Mouse (Mus musculus): ENCODE measurements at regions not wholly inside any gene's neighbourhood (a gene's known extent, or its start where the extent isn't known, plus 50 kb on each side); places are given as distances from the start of the nearest gene placed in this dataset.

DNA sequence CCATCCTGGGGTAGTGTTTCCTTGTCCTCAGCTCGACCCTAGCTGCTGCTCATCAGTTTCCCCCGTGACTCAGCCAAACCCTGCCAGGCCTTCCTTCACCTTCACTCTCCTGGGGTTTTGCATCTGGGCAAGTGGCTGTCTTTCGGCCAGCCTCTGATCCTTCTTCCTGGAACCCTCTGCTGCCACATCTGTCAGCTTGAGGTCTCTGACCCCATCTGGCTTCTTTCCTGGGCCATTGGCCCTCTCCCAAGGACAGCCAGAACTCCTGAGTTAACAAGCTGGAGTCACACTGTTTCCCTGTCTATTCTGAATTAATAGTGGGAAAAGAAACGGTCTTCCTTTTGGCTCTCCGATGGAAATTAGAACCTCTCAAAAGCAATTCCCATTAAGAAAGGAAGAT, 767.5 kb downstream of the Gm826 start:
- no peak overlapping the region for H3K4me3 ChIP-seq (ENCODE audit: insufficient read depth, low read depth, low read length)
- H3K27ac ChIP-seq (replicated peaks; ENCODE audit: low read depth, low read length) = no peak overlapping the region
- H3K4me1 ChIP-seq (ENCODE audit: control insufficient read depth, insufficient read depth, insufficient read length, low read length) = peaks cover 3% of the 10 kb centered on the region; the same call in 1 of the 2 replicates

DNA sequence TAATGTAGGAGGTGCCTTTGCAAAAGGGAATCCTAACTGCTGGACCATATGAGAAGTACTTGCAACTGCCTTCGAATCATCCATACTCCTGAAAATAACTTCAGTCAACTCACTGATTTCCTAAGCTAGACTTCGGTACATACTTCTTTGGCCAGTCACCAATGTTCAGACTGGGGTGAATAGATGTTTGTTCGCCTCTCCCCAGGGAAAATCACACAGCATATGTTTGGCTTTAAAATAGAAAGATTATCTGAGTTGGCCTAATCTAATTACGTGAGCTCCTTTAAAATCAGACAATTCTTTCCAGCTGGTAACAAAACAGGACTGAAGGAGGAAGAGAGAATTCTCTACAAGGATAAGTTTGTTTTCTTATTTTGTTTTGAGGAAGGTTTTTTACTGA, 765.6 kb downstream of the Gm826 start:
- Histone ChIP-seq H3K4me1 (ENCODE audit: control insufficient read depth, insufficient read depth, insufficient read length, low read length) (peaks cover 3% of the 10 kb centered on the region; the same call in 1 of the 2 replicates), H3K4me3 (ENCODE audit: insufficient read depth, low read depth, low read length) (no peak overlapping the region), H3K27ac (replicated peaks; ENCODE audit: low read depth, low read length) (no peak overlapping the region)

DNA sequence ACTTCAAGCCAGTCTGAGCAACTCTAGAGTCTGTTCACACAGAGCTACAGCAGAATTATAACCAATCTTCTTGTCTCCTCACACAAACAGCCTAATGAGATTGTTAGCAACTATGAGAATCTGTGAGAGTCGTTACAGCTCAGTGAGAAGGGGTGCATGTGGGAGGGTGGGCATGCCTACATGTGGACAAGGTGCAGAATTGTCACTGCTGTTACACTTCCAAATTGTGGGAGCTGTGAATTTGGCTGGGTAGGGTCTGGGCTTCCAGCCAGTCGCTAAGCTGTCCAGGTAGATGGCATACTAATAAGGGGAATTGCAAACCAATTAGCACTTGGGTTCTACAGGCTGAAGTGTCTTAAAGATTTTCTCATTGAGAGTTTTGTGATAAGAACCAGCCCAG, 762.1 kb downstream of the Gm826 start:
- Histone ChIP-seq H3K27ac (replicated peaks; ENCODE audit: low read depth, low read length) (no peak overlapping the region), H3K4me1 (ENCODE audit: control insufficient read depth, insufficient read depth, insufficient read length, low read length) (no peaks in the 10 kb centered on the region), H3K4me3 (ENCODE audit: insufficient read depth, low read depth, low read length) (no peak overlapping the region)

DNA sequence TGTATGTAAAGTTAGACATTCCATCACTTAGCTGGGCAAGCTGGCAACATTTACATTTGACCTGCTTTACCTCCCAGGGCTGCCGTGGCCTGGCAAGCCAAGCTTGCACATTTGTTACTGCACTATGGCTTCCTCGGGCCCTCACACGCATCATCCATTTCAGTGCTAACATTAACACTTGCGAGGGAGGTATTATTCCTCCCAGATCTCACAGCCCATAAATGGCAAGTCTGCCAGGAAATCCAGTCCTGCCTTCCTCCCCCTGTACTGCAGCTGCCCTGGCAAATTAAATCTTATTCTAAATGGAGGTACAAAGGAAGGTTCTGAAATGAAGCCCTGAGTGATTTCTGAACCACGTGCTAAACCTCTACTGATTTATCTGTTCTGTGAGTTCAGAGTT, 758.7 kb downstream of the Gm826 start:
- Histone ChIP-seq H3K4me1 (ENCODE audit: control insufficient read depth, insufficient read depth, insufficient read length, low read length) (no peaks in the 10 kb centered on the region), H3K27ac (replicated peaks; ENCODE audit: low read depth, low read length) (no peak overlapping the region), H3K4me3 (ENCODE audit: insufficient read depth, low read depth, low read length) (no peak overlapping the region)

DNA sequence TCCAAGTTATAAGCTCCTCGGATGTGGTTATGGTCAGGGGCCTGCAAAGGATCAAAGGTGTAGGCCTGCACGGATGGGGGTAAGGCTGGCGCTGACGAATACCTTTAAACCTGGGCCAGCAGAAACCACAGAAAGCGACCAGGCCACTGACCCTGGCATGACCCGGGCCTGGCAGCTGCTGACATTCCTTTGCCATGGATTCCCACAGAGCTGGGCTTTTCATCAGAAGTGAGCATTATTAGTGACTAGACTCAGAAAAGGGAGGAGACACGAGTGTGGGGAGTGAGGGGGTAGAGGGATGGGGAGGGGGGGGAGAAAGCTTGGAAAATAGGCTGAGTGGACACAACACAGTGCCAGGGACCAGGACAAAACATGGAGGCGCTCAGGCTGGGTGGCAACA, 750.9 kb downstream of the Gm826 start:
- Histone ChIP-seq H3K4me3 (ENCODE audit: insufficient read depth, low read depth, low read length) (no peak overlapping the region), H3K27ac (replicated peaks; ENCODE audit: low read depth, low read length) (no peak overlapping the region), H3K4me1 (ENCODE audit: control insufficient read depth, insufficient read depth, insufficient read length, low read length) (no peaks in the 10 kb centered on the region)

DNA sequence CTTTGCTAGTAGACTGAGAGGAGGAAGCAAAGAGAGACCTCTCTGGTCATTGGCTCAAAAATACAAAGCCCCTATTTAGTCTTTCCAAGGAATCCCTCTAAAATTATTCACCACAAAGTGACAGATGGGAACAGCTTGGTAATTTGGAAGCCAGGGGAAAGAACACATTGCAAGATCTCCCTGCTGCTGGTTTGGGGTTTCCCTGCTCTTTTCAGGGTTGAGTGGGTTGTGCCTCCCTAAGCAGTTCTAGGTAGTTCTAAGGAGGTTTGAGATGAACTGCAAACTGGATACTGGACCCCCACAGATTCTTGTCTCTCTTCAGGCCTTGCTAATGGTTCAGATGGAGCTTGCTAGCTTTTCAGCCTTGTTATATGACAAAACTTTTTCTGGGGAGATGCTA, 749.3 kb downstream of the Gm826 start:
- no peak overlapping the region for H3K4me3 ChIP-seq (ENCODE audit: insufficient read depth, low read depth, low read length)
- no peaks in the 10 kb centered on the region for H3K4me1 ChIP-seq (ENCODE audit: control insufficient read depth, insufficient read depth, insufficient read length, low read length)
- no peak overlapping the region for H3K27ac ChIP-seq (replicated peaks; ENCODE audit: low read depth, low read length)

DNA sequence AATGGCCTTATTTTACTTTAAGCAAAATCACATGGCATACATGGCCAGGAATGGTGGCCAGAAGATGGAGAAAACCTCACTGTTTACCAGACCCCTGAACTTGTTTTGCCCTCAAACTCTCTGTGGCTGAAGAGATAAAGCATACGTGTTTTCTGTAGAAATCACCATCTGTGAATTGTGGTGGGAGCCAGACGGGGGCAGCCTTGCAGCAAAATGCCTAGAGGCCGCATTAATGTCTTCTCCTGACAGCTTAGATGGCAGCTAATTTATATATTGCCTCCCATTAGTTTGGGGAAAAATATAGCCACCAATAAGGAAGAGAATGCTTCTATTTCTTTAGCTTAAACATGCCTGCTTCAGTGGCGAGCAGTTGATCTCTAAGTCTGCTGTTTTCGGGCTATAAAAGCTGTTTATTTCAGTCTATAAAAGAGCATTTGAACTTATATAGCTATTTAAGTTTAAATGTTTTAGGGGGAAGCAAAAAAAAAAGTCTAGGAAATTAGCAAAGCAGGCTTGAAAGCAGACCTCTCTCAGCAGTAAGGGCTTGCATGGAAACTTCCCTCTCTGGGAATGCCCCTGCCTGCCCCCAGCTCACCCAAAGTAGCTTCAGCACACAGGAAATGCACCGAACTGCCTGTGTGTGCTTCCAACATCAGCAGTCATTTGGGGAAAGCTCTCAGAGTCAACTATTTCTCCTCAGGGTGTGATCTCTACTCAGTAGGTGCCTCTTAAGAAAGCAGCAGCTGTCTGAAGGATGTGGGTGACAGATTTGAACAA, 747.1 kb downstream of the Gm826 start:
- Histone ChIP-seq H3K4me1 (ENCODE audit: control insufficient read depth, insufficient read depth, insufficient read length, low read length) (no peaks in the 10 kb centered on the region), H3K4me3 (ENCODE audit: insufficient read depth, low read depth, low read length) (no peak overlapping the region), H3K27ac (replicated peaks; ENCODE audit: low read depth, low read length) (no peak overlapping the region)

DNA sequence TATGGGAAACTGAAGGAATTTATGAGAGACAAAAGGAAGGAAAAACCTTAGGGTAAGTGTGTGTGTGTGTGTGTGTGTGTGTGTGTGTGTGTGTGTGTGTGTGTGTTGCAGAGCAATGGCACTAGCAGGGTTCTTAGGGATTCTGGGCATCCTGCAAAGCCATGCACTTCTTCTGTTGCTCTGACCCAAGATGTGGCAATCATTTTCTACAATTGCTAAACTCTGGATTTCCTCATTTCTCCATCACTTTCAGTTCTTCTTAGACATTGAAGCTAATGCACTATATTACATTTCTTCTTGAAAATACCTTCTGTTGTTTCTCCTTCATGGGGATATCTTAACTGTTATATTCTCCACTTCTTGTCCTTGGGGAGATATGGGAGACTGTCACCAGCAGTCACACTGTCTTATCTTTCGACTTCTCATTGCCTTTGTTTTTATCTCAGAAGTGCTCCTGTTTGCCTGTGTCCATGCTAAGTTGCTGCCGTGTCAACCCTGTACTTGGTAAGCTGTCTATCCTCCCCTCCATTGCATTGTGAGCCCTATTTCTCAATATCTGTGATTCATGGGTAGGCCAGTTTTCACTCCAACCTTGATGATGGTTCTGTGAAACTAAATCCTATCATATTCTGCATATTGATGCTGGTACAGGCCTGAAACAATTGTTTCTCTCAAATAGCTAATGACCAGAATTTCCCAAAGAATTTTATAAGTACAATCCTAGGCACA, 742.4 kb downstream of the Gm826 start:
- Histone ChIP-seq H3K4me1 (ENCODE audit: control insufficient read depth, insufficient read depth, insufficient read length, low read length) (no peaks in the 10 kb centered on the region), H3K4me3 (ENCODE audit: insufficient read depth, low read depth, low read length) (no peak overlapping the region), H3K27ac (replicated peaks; ENCODE audit: low read depth, low read length) (no peak overlapping the region)

DNA sequence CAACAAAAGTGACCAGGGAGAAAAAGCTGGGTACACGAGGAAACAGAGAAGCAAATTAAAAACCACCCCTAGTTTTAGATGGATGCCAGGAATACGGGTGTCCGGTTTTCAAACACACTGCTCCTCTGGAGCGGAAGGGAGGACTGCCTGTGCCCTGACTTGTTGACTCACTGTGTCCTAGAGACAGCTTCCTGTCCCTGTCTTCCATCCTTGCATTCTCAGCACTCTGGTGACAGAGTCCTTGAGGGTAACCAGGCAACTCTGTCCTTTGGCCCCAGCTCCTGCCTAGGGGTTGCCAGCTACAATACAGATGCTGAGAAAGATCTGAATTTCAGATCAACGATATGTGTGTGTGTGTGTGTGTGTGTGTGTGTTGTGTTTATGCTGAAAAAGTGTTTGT, 741.1 kb downstream of the Gm826 start:
- H3K27ac ChIP-seq (replicated peaks; ENCODE audit: low read depth, low read length) = no peak overlapping the region
- no peak overlapping the region for H3K4me3 ChIP-seq (ENCODE audit: insufficient read depth, low read depth, low read length)
- H3K4me1 ChIP-seq (ENCODE audit: control insufficient read depth, insufficient read depth, insufficient read length, low read length) = no peaks in the 10 kb centered on the region

DNA sequence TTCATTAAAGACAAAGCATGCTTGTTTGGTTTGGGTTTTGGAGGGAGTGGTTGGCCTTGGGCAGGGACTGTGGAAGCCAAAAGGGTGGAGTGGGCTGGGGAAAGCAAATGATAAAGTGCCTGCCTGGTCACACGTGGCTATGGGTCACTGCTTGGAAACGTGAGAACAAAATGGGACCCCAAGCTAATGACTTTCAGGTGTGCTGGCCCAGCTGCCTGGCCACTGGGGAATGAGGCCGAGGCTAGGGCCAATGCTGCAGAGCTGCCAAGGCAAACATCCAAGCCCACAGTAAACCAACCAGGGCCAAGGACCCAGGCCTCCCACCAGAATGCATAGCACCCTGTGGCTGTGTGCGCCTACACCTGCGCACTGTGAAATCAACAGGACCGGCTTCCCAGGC, 737.7 kb downstream of the Gm826 start:
- Histone ChIP-seq H3K27ac (replicated peaks; ENCODE audit: low read depth, low read length) (no peak overlapping the region), H3K4me3 (ENCODE audit: insufficient read depth, low read depth, low read length) (no peak overlapping the region), H3K4me1 (ENCODE audit: control insufficient read depth, insufficient read depth, insufficient read length, low read length) (no peaks in the 10 kb centered on the region)

DNA sequence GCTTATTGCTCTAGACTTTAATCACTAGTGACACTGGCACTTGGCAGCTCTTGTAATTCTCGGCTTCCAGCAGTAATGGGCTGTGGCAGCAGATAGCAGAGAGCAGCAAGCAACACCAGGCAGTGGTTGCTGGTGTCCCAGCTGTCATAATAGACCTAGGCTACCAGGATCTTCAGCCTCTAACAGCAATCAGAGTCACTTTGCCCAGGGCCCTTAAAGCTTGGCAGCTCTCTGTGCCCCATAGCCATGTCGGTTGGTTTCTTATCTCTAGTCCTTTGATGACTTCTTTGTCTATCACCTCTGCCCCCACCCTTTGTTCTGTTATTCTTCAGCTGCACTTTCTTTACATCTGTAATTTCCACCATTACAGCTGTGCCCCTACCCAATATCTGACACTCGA, 735.9 kb downstream of the Gm826 start:
- no peaks in the 10 kb centered on the region for H3K4me1 ChIP-seq (ENCODE audit: control insufficient read depth, insufficient read depth, insufficient read length, low read length)
- H3K4me3 ChIP-seq (ENCODE audit: insufficient read depth, low read depth, low read length) = no peak overlapping the region
- no peak overlapping the region for H3K27ac ChIP-seq (replicated peaks; ENCODE audit: low read depth, low read length)

DNA sequence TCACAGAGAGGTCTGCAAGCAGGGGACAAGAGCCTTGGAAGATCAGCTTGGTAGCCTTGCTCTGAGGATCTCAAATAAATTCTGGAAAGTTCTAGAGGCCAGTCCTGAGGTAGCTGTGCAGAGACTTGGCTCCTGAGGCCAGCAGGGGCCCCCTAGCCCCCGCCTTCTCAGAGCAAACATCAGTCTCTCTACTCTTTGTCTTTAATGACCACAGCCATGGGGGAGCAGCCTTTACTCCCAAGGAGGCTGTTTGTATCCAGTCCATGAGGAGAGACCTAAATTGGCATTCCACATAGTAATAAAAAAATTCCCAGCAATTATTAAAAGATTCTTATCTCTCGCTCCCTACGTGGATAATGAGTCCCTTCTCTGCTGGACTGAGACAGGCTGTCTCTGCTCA, 726.8 kb downstream of the Gm826 start:
- H3K4me3 ChIP-seq (ENCODE audit: insufficient read depth, low read depth, low read length) = no peak overlapping the region
- H3K4me1 ChIP-seq (ENCODE audit: control insufficient read depth, insufficient read depth, insufficient read length, low read length) = no peaks in the 10 kb centered on the region
- H3K27ac ChIP-seq (replicated peaks; ENCODE audit: low read depth, low read length) = no peak overlapping the region

DNA sequence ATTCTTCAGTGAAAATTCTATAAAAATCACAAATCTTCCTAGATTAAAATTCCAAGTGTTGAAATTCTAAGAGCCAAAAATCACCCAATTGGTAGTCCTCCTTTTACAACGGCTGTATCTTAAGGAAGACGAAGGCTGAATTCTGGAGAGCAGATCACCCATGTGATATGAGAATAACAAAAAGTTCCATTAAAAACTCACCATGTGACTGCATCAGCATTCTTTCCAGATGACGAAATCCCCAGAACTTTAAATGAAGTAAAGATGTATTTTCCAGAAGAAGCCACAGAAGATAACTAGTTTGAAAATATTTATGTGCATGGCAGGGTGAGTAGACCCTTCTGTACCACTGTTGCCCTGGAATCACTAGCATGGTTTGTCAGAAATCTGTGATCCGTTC, 723.5 kb downstream of the Gm826 start:
- Histone ChIP-seq H3K4me1 (ENCODE audit: control insufficient read depth, insufficient read depth, insufficient read length, low read length) (no peaks in the 10 kb centered on the region), H3K4me3 (ENCODE audit: insufficient read depth, low read depth, low read length) (no peak overlapping the region), H3K27ac (replicated peaks; ENCODE audit: low read depth, low read length) (no peak overlapping the region)

DNA sequence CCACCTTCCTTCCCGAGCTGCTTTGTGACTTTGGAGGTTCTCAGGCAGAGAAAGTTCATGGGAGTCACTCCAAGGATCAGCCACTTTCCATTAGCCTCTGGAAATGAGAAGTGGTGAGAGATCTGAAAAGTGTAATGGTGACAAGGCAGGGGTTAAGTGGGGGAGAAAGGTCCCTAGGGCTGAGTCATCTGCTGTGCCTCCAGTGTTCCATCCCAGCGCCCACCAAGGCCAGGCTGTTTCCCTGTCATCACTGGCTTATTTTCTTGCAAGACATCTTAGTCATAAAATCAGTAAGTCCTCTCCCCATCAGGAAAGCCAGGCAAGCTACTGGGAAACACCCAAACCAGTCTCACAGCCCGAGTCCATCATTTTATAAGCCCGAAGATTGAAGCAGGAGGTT, 717.3 kb downstream of the Gm826 start:
- Histone ChIP-seq H3K4me1 (ENCODE audit: control insufficient read depth, insufficient read depth, insufficient read length, low read length) (no peaks in the 10 kb centered on the region), H3K4me3 (ENCODE audit: insufficient read depth, low read depth, low read length) (no peak overlapping the region), H3K27ac (replicated peaks; ENCODE audit: low read depth, low read length) (no peak overlapping the region)

DNA sequence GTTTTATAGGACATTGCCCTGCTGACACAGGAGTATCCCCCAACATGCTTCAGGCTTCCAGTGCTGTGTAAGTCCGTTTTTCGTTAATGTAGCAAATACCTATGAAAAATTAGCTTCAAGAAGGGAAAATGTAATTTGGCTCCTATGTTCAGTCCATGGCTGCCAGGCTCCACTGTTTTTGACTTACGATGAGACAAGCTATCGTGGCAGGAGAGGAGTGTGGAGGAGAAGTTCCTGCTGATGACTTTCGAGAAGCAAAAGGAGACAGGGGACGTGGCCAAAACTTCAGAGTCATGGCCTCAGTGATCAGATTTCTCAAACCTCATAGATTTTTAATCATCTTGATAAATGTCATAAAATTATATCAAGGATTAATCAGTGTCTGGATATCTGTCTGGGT, 712.7 kb downstream of the Gm826 start:
- Histone ChIP-seq H3K4me1 (ENCODE audit: control insufficient read depth, insufficient read depth, insufficient read length, low read length) (no peaks in the 10 kb centered on the region), H3K27ac (replicated peaks; ENCODE audit: low read depth, low read length) (no peak overlapping the region), H3K4me3 (ENCODE audit: insufficient read depth, low read depth, low read length) (no peak overlapping the region)

DNA sequence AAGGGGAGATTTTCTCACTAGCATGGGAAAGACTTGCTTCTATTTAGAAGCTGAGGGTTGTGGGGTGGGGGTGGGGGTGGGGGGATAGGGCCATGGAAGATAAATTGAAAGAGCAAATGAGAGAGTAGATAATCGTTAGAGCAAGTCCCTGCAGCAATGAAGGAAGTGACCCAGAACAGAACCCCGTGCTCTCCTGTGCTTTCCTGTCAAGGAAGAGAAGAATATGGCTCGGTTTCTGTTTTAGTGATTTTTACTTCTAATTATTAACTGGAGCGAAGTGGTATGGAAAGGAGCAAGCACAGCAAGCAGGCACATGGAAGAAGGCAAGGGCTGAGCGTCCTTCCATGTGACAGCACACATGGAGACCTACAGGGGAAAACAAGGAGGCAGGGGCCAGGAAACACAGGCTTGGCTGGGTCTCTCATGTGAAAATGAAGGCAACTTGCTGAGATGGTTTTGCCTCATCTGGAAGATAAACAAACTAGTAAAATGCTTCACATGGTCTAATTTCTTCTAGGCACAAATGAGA, 711.8 kb downstream of the Gm826 start:
- Histone ChIP-seq H3K4me3 (ENCODE audit: insufficient read depth, low read depth, low read length) (no peak overlapping the region), H3K4me1 (ENCODE audit: control insufficient read depth, insufficient read depth, insufficient read length, low read length) (no peaks in the 10 kb centered on the region), H3K27ac (replicated peaks; ENCODE audit: low read depth, low read length) (no peak overlapping the region)

All from brown adipose tissue, adult 24 weeks (tissue).